Mouse (Mus musculus) kidney, postnatal 10 days (tissue): ENCODE results near the gene Ktn1.

Experiments
- DNase-seq: peaks from one replicate; pipeline ENCODE4 v3.0.0; 2021; ENCODE audit warnings: mixed read lengths

Ktn1 gene

DNA sequence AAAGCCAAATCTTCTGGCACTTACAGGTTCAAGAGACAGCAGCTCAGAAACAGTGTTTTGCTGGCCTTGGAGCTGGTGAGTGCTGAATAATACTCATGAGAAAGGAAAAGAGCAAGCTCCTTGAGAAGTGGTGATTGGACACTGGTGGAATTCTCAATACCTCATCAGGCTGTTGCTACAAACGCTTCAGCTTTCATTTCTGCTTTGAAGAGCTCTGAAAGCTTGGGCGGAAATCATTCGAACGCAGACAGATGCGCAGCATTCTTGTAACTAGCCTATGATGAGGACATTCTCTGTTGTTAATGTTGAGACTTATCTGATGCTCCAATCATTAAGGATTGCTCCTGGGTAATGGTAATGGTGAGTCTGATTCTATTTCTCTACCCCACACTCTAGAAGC is at the start of gene Ktn1:
Gene Ktn1, plus strand, starts transcription at position 231 of the 400 bp plus-strand sequence.
- DNase-seq = no peak

DNA sequence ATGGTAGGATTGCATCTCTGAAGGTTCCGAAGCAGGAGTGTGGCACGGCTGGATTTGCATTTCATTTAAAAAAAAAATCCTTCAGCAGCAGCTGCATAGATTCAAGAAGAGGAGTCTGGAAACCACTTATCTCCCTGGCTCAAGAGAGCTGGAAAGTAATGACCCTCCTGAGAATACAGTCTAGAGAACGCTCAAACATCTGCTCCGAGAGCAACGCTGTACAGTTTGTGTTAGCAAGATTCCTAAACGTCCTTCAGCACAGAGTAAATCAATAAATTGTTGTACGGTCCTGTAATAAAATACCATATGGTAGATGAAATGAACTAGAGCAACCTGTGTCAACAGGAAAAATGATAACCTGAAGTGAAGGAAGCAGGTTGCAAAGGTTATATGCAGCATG is 35.0 kb upstream of the Ktn1 start:
- DNase-seq = peak; percentile 7

- no peak for DNase-seq
These were observed 29.4 kb upstream of the Ktn1 start for GRCm38 (mm10) chr14:47618891-47619290.

- no peak for DNase-seq
These were observed 26.3 kb upstream of the Ktn1 start for GRCm38 (mm10) chr14:47621901-47622300.

GRCm38 (mm10) chr14:47624837-47625236 is 23.4 kb upstream of the Ktn1 start:
- DNase-seq = no peak

GRCm38 (mm10) chr14:47626143-47626542 is 22.1 kb upstream of the Ktn1 start:
- no peak for DNase-seq

- DNase-seq = no peak
These were observed 21.4 kb upstream of the Ktn1 start for GRCm38 (mm10) chr14:47626812-47627211.

GRCm38 (mm10) chr14:47627360-47627759 is 20.9 kb upstream of the Ktn1 start:
- DNase-seq = no peak

DNA sequence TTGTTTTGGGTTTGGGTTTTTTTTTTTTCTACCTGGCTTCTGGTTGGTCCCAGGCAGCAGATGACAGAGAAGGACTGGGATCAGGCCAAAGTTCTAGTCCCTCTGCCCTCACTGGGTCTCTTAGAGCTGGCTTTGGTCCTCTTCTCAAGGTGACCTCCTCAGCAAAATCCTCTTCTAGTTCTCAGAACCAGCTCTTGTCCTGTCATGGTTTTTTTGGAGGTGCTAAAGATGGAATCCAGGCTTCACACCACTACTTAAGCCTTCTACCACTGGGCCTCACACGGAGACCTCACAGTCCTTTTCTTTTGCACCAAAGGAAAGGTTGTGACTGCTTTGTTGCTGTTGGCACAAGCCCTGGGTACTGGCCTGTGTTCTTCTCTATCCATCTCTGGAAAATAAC is 15.8 kb upstream of the Ktn1 start:
- DNase-seq = no peak

DNA sequence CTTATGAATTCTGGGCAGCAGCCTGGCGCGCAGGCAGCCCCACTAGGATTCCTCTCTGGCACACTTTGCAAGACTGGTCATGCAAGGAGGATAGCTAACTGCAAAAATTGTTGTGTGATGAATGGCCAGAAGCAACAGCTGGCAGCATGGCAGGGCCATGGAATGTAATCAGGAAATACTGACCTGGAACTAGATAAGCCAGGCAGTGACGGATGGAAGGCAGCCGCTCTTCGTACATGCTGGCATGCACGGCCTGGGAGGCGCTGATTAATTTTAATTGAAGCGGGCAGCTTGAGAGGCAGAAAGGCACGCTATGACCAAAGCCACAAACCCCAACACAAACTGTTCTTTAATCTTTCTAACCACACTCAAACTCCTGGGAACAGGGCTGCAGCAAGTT is 13.8 kb upstream of the Ktn1 start:
- peak; percentile 24 for DNase-seq

DNA sequence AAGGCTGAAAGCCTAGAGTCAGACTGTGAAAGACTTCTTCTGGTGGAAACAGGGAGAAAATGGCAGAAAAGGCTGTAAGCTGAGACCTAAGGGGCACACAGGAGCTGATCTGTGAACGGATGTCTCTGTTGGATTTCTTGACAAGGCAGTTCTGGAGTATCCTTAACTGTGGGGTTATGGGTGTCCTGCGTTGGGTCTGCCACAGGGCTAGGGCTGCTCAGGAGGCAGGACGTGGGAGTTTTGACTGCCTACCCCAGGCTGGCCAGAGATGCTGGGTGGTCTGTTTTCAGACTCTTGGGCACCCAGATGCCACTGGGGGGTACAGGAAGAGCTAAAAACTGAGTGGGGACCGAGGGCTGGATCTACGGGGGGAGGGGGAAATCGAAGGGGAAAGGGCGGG is 13.4 kb upstream of the Ktn1 start:
- no peak for DNase-seq

GRCm38 (mm10) chr14:47638316-47638895 is 9.8 kb upstream of the Ktn1 start:
- no peak for DNase-seq

DNA sequence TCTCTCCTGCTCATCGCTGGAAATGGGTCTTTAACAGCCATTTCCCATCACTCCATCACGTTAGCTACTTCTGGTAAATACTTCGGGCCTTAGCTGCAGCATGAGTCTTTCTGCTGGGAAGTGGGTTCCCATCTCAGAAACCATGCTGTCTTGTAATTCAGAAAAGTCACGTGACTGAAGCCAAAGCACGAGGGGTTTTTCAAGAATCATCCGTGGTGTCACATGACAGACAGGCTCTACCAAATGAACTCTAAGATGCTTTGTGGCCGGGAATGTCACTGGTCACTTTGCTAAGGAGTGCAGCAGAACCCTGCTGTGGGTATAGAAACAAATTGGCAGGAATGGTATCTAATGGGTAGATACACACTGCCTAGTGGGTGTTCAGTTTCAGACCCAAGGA is 2.6 kb upstream of the Ktn1 start:
- DNase-seq = no peak

- peak; percentile 28 for DNase-seq
These were observed 2.0 kb upstream of the Ktn1 start for GRCm38 (mm10) chr14:47646246-47646645.

DNA sequence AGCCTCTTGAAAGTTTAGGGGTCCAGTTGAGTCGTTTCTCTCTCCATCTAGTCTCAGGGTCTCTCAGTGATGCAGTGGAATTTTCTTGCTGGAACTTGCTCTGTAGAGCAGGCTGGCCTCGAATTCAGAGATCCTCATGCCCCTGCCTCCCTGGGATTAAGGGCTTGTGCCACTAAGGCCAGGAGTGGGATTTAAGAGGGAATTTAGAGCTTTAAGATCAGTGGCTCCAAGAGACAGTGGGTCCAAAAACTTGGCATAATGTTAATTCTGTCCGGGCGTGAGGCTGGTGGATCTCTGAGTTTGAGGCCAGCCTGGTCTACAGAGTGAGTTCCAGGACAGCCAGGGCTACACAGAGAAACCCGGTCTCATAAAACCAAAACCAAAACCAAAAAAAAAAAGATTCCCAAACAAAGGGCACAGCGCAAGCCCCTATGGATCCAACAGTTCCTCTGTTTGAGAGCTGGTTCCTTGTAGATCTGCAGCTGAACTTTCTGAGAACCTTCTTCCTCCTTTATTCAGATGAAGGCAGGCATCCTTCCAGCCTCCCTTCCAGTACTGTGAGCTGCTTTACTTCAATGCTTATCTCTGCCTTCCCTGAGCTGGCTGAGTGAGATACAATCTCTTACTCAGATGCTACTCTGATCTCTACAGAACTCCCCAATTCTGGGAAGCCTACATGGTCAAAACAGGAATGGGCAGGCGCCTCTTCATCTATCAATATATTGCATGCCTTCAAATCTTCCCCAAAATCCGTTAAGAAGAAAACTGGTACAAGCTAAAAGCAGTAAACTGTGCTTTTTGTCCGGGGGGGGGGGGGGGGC is 1.3 kb upstream of the Ktn1 start:
- no peak for DNase-seq

DNA sequence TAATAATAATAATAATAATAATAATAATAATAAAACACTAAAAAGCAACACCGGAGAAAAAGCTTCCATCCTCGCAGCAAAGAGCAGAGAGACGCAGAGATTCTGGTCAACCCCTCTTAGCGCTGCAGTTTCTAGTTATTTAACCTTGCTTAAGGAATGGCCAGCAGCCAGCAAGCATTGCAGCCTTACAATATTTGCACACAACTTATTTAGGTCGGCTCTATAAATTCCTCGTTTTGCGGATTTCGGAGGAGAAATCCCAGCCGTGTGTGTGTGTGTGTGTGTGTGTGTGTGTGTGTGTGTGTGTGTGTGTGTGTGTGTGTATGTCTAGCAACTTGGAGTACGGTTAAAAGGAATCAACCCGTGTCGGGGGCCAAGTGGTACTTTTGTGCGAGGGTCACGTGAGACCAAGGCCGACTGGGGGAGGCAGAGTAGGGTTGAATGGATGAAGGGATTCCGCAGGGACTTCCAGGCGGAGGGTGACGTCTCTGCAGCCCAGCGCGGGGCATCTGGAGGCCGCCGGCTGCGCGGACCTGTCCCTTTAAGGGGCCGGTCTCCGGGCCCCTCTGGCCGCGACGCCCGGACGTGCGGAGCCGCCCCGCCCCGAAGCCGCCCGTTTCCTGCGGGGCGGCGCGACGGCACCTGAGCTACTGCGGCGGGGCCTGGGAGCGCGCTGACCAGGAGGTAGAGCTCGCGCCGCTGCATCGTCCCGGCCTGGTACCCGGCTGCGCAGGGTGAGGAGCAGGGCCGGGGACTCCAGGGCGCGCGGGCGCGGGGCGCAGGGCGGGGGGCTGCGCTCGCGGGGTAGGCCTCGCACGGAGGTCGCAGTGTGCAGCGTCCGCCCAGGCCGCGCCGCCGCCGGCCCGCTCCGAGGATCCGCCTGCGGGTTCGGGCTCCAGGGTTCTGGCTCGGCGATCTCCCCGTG is 720 bp downstream of the Ktn1 start:
- DNase-seq = peak; percentile 91

DNA sequence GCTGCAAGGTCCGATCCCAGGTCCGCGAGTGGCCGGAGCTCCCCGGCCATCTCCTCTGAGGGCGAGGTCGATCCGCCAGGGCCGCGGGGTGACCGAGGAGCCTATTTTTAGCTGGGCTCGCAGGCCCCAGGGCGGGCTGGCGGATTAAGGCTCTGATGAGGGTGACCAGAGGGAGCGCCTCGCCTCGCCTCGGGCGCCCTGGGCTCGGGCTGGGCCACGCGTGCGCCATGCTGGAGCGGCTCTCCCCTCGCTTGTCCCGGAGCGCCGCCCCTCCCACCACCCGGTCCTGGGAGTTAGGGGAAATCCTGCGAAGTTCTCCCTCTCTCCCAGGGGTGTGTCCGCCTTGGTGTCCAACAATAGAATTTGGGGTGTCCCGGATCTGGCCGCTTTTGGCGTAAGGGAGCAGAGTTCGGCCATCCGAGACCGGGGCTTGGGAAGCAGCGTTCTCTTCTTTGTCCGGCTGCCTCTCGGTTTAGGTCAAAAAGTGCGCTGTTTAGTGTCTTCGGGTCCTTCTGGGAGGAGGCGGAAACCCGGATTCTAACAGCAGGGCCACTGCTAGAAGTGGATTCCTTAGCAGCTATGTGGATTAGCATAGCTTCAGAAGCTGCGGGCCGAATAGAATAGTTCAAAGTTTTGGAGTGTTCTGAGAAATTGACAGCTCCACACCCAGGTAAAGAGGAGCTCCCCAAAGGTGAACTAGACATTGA is 1.5 kb downstream of the Ktn1 start:
- DNase-seq = peak; percentile 78

GRCm38 (mm10) chr14:47650338-47650720 is 2.1 kb downstream of the Ktn1 start:
- no peak for DNase-seq

GRCm38 (mm10) chr14:47651272-47651671 is 3.0 kb downstream of the Ktn1 start:
- no peak for DNase-seq

- DNase-seq = no peak
These were observed 7.2 kb downstream of the Ktn1 start for GRCm38 (mm10) chr14:47655444-47655843.

GRCm38 (mm10) chr14:47663844-47664469 is 15.7 kb downstream of the Ktn1 start:
- no peak for DNase-seq

DNA sequence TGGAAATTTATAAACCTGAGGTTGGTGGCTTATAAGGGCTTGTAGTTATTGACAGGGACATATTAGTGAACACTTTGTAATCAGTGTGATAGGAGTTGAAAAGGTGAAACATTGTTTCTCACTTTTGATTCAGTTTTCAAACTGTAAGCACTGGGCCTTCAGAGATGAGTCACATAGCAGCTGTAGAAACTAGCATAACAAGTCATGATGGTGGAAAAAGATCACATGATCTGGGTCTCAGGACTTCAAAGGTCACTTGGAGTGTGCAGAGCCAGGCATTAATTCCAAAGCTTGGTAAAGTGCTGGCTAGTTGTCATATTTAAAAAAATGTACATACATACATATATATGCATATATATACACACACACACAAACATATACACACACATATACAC is 16.2 kb downstream of the Ktn1 start:
- DNase-seq = no peak
